Mouse (Mus musculus): Measurements from ENCODE around the gene Zkscan5. TPM values are rescaled to one million over a fixed set of nuclear protein-coding genes. Genes with fewer than 3 reads are reported as not detected.

Gene Zkscan5
- polyA plus RNA-seq, 1 experiment from 2014 or later, result 12.9 TPM

DNA sequence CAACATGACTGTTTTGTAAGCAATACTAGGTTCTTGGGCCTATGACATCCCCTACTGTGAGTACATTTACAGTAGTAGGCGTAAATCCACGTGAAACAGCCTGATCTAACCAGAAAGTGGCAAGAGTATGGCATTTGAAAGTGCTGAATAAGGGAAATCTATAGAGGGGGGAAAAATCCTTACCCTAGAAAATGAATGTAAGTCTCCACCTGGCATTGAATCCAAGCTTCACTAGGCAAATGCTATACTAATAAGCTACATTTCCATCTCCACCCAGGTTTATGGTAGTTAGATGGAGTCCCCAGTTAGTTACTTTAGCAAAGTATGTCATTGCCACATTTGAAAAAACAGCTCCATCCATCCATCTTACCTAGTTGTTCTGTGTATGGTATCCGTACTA, 45.2 kb downstream of the Zkscan5 start:
- Histone ChIP-seq H3K9ac (no peak overlapping the region), H3K4me1 (ENCODE audit: insufficient read depth) (no peaks in the 10 kb centered on the region), H3K4me3 (ENCODE audit: low read depth, low read length) (no peak overlapping the region), H3K9me3 (ENCODE audit: low read depth, low read length) (no peaks in the 10 kb centered on the region), H3K27ac (ENCODE audit: low read depth) (no peak overlapping the region), H3K36me3 (ENCODE audit: insufficient read depth) (peaks cover 38% of the 10 kb centered on the region), H3K4me2 (no peak overlapping the region), H3K27me3 (ENCODE audit: insufficient read depth, low read length) (no peaks in the 10 kb centered on the region)
- no peak for ATAC-seq (ENCODE audit: insufficient read depth)
- TF ChIP-seq CTCF (IDR thresholded peaks at IDR 0.05; ENCODE audit: low read depth), result no peak
- no peak for DNase-seq
- WGBS, result 91% methylated on average over 3 of the region's 3 CpGs

Other genes starting within 250 kb of the Zkscan5 start
- 27.0 and 28.3 TPM in 2 replicates for gene Smurf1, start 238.7 kb upstream of the Zkscan5 start, polyA plus RNA-seq (2014; fragmentation: Nextera tagmentation; extraction: Ambion mirVana)
- not detected in 2 replicates for gene Gm4871, start 171.8 kb upstream of the Zkscan5 start, polyA plus RNA-seq (2014; fragmentation: Nextera tagmentation; extraction: Ambion mirVana)
- not detected in 2 replicates for gene 1700018F24Rik, start 161.6 kb upstream of the Zkscan5 start, polyA plus RNA-seq (2014; fragmentation: Nextera tagmentation; extraction: Ambion mirVana)
- 144 and 148 TPM in 2 replicates for gene Arpc1a, start 120.7 kb upstream of the Zkscan5 start, polyA plus RNA-seq (2014; fragmentation: Nextera tagmentation; extraction: Ambion mirVana)
- gene Kpna7, start 120.5 kb upstream of the Zkscan5 start, polyA plus RNA-seq (2014; fragmentation: Nextera tagmentation; extraction: Ambion mirVana), result not detected in 2 replicates
- 182 and 189 TPM in 2 replicates for gene Arpc1b, start 90.3 kb upstream of the Zkscan5 start, polyA plus RNA-seq (2014; fragmentation: Nextera tagmentation; extraction: Ambion mirVana)
- 107 and 113 TPM in 2 replicates for gene Pdap1, start 64.3 kb upstream of the Zkscan5 start, polyA plus RNA-seq (2014; fragmentation: Nextera tagmentation; extraction: Ambion mirVana)
- gene Bud31, start 64.2 kb upstream of the Zkscan5 start, polyA plus RNA-seq (2014; fragmentation: Nextera tagmentation; extraction: Ambion mirVana), result 201 and 204 TPM in 2 replicates
- 13.0 and 14.4 TPM in 2 replicates for gene Ptcd1, start 37.5 kb upstream of the Zkscan5 start, polyA plus RNA-seq (2014; fragmentation: Nextera tagmentation; extraction: Ambion mirVana)
- 36.5 and 42.3 TPM in 2 replicates for gene Cpsf4, start 37.3 kb upstream of the Zkscan5 start, polyA plus RNA-seq (2014; fragmentation: Nextera tagmentation; extraction: Ambion mirVana)
- 564 and 578 TPM in 2 replicates for gene Atp5j2, start 12.5 kb upstream of the Zkscan5 start, polyA plus RNA-seq (2014; fragmentation: Nextera tagmentation; extraction: Ambion mirVana)
- 7.0 and 7.5 TPM in 2 replicates for gene Zkscan14, start 2.7 kb upstream of the Zkscan5 start, polyA plus RNA-seq (2014; fragmentation: Nextera tagmentation; extraction: Ambion mirVana)
- 34.4 and 37.0 TPM in 2 replicates for gene Zfp655, start 27.2 kb downstream of the Zkscan5 start, polyA plus RNA-seq (2014; fragmentation: Nextera tagmentation; extraction: Ambion mirVana)
- gene Zscan25, start 75.9 kb downstream of the Zkscan5 start, polyA plus RNA-seq (2014; fragmentation: Nextera tagmentation; extraction: Ambion mirVana), result 0.36 and 0.57 TPM in 2 replicates
- gene Cyp3a57, start 140.7 kb downstream of the Zkscan5 start, polyA plus RNA-seq (2014; fragmentation: Nextera tagmentation; extraction: Ambion mirVana), result not detected in 2 replicates

Measured in lung, embryonic 14.5 days (tissue).